Comparison of ENCODE assay signal across 15 mouse cellular contexts in genomic region chr1:182465309-182465708, GRCm38 (mm10). TPM values are rescaled to one million over a fixed set of nuclear protein-coding genes. Genes with fewer than 3 reads are reported as not detected.
DNase-seq lines count a peak whose midpoint lies in the region; ATAC-seq lines count a peak whose summit lies in the region.
"Had no signal": no experiment of that assay in that cellular context is flagged by ENCODE, and none has a peak within 500 bp of the region (broad histone marks: within the 10 kb centered on the region; RNA-seq: fewer than 3 reads in every experiment).

No protein-coding gene starts in this region.

- peak overlapping the region; percentile 35; the same call in 1 of the 2 replicates for H3K27ac ChIP-seq in heart, embryonic 11.5 days (ENCODE audit: low read depth, low read length)
- peak overlapping the region; percentile 87 for H3K27ac ChIP-seq in kidney, embryonic 15.5 days
- H3K27ac ChIP-seq in stomach, embryonic 15.5 days: peak overlapping the region; percentile 54; the same call in 1 of the 2 replicates
- H3K27ac ChIP-seq: heart, adult 2 months; hindbrain, postnatal 0 days had no signal

- H3K4me2 ChIP-seq in heart, embryonic 11.5 days: no peak overlapping the region
- H3K4me2 ChIP-seq in kidney, embryonic 15.5 days: 0 out of 2 replicates have a peak overlapping the region, but pooled peaks have one; percentile 22
- no peak overlapping the region for H3K4me2 ChIP-seq in stomach, embryonic 15.5 days

- WGBS in heart, embryonic 11.5 days (ENCODE audit: insufficient replicate concordance): 62% methylated on average over 4 of the region's 4 CpGs
- WGBS in kidney, embryonic 15.5 days: 22% methylated on average over 4 of the region's 4 CpGs
- 38% methylated on average over 4 of the region's 4 CpGs for WGBS in stomach, embryonic 15.5 days

- H3K9ac ChIP-seq in heart, embryonic 11.5 days (ENCODE audit: low read depth, low read length): no peak overlapping the region
- H3K9ac ChIP-seq in kidney, embryonic 15.5 days: no peak overlapping the region
- no peak overlapping the region for H3K9ac ChIP-seq in stomach, embryonic 15.5 days

- DNase-seq in heart, postnatal 25 days (ENCODE audit: low spot score): no peak
- DNase-seq in lung, postnatal 36 days: peak; percentile 24
- no peak for DNase-seq in lung, postnatal 25 days (ENCODE audit: low spot score)
- DNase-seq in cerebellum, adult 11 months: no peak
- no peak for DNase-seq in urinary bladder, adult 2 months (ENCODE audit: low spot score)
- DNase-seq: adrenal gland, adult 8-10 months; cerebellum, postnatal 36 days; heart, adult 2 months; layer of hippocampus, postnatal 36 days; right cerebral cortex, adult 18-20 months had no signal

- no peak for ATAC-seq in heart, embryonic 11.5 days (replicated peaks; ENCODE audit: insufficient number of reproducible peaks, low FRiP score, low TSS enrichment)
- peak; percentile 88 for ATAC-seq in kidney, embryonic 15.5 days (replicated peaks; ENCODE audit: low FRiP score)
- peak; percentile 15; the same call in 1 of the 2 replicates for ATAC-seq in stomach, embryonic 15.5 days (ENCODE audit: insufficient read depth, low FRiP score, low read depth)

- intact Hi-C loops in heart, postnatal 25 days (cut with DNase I): no loop called here

- peaks cover 18% of the 10 kb centered on the region for H3K36me3 ChIP-seq in heart, embryonic 11.5 days (ENCODE audit: control insufficient read depth, insufficient read depth, low read length)
- H3K36me3 ChIP-seq in kidney, embryonic 15.5 days: peaks cover 52% of the 10 kb centered on the region
- peaks cover 31% of the 10 kb centered on the region for H3K36me3 ChIP-seq in stomach, embryonic 15.5 days

- H3K4me1 ChIP-seq in heart, embryonic 11.5 days (ENCODE audit: control insufficient read depth, insufficient read depth, low read length): 0 out of 2 replicates have a peak, but pooled peaks cover 5% of the 10 kb centered on the region
- peaks cover 50% of the 10 kb centered on the region for H3K4me1 ChIP-seq in kidney, embryonic 15.5 days
- peaks cover 14% of the 10 kb centered on the region for H3K4me1 ChIP-seq in stomach, embryonic 15.5 days

- H3K4me3 ChIP-seq in heart, embryonic 11.5 days (ENCODE audit: low read depth, low read length): no peak overlapping the region
- H3K4me3 ChIP-seq in kidney, embryonic 15.5 days (replicated peaks): no peak overlapping the region
- no peak overlapping the region for H3K4me3 ChIP-seq in stomach, embryonic 15.5 days (replicated peaks)
- H3K4me3 ChIP-seq: heart, adult 2 months; myocyte had no signal

- no peaks in the 10 kb centered on the region for H3K27me3 ChIP-seq in heart, embryonic 11.5 days (ENCODE audit: control insufficient read depth, insufficient read depth, low read length)
- H3K27me3 ChIP-seq in kidney, embryonic 15.5 days: no peaks in the 10 kb centered on the region
- no peaks in the 10 kb centered on the region for H3K27me3 ChIP-seq in stomach, embryonic 15.5 days (replicated peaks)

- no peaks in the 10 kb centered on the region for H3K9me3 ChIP-seq in heart, embryonic 11.5 days (replicated peaks; ENCODE audit: control insufficient read depth, low read length)
- H3K9me3 ChIP-seq in kidney, embryonic 15.5 days (replicated peaks): no peaks in the 10 kb centered on the region
- H3K9me3 ChIP-seq in stomach, embryonic 15.5 days: no peaks in the 10 kb centered on the region

RNA-seq across cellular contexts. Expression of gene Capn2, which starts 52.1 kb away (rescaled TPM):
- polyA plus RNA-seq in heart, embryonic 11.5 days (2014; fragmentation: Nextera tagmentation; extraction: Ambion mirVana): 68.1 and 83.7 TPM in 2 replicates
- total RNA-seq in heart, postnatal 25 days (2021): 10 to 100 TPM; 63.3 to 73.1 TPM
- 119 and 126 TPM in 2 replicates for polyA plus RNA-seq in kidney, embryonic 15.5 days (2015; fragmentation: Nextera tagmentation; extraction: Ambion mirVana)
- 107 and 108 TPM in 2 replicates for polyA plus RNA-seq in stomach, embryonic 15.5 days (2015; fragmentation: Nextera tagmentation; extraction: Ambion mirVana)
- 98.2 and 103 TPM in 2 replicates for polyA plus RNA-seq in urinary bladder, adult 2 months (2012; rRNA removed)

RNA-seq across cellular contexts. Expression of gene Trp53bp2, which starts 56.3 kb away (rescaled TPM):
- polyA plus RNA-seq in heart, embryonic 11.5 days (2014; fragmentation: Nextera tagmentation; extraction: Ambion mirVana): 16.3 and 19.5 TPM in 2 replicates
- 10 to 100 TPM; 10.4 to 11.0 TPM for total RNA-seq in heart, postnatal 25 days (2021)
- 27.2 and 27.8 TPM in 2 replicates for polyA plus RNA-seq in kidney, embryonic 15.5 days (2015; fragmentation: Nextera tagmentation; extraction: Ambion mirVana)
- polyA plus RNA-seq in stomach, embryonic 15.5 days (2015; fragmentation: Nextera tagmentation; extraction: Ambion mirVana): 19.9 and 23.1 TPM in 2 replicates
- 8.4 and 12.0 TPM in 2 replicates for polyA plus RNA-seq in urinary bladder, adult 2 months (2012; rRNA removed)

Comparison
In these comparisons a context has a peak if more than half of its experiments do, and no peak if none do; other contexts are left out.
1. H3K27ac ChIP-seq: peak in every context shown above with its lines; median percentile 87 in kidney, embryonic 15.5 days; 54 in stomach, embryonic 15.5 days; 35 in heart, embryonic 11.5 days.